Mouse (Mus musculus): Measurements from ENCODE around the gene Olfr469. TPM values are rescaled to one million over a fixed set of nuclear protein-coding genes. Genes with fewer than 3 reads are reported as not detected.
"Not testable (repeated sequence)": the region's sequence is repeated elsewhere in the genome, so short reads cannot be mapped to it uniquely, and the experiment has no call there.

Olfr469 gene
- total RNA-seq (2021), result not detected

- intact Hi-C loops (cut with DNase I), result not testable (repeated sequence)
Observed at GRCm38 (mm10) chr7:107825441-107825840, at the start of gene Olfr469. Gene Olfr469, minus strand, starts transcription at chr7:107825541.

GRCm38 (mm10) chr7:107847390-107847789, 22.0 kb upstream of the Olfr469 start, which contains the start of gene Olfr470:
Gene Olfr470, minus strand, starts transcription at chr7:107847490.
- DNase-seq, result not testable (repeated sequence)

More at GRCm38 (mm10) chr7:107825441-107825840, at the start of gene Olfr469:
- DNase-seq, result not testable (repeated sequence)

GRCm38 (mm10) chr7:107841719-107842118, 16.4 kb upstream of the Olfr469 start:
- intact Hi-C loops (cut with DNase I), result loop anchor here (1.0 kb wide), 1 partner anchor 25 kb away; no protein-coding TSS in a partner anchor
- no peak for DNase-seq

More at GRCm38 (mm10) chr7:107847390-107847789, 22.0 kb upstream of the Olfr469 start, which contains the start of gene Olfr470:
- intact Hi-C loops (cut with DNase I), result not testable (repeated sequence)

GRCm38 (mm10) chr7:107823867-107824266, 1.5 kb downstream of the Olfr469 start:
- DNase-seq; intact Hi-C loops (cut with DNase I): not testable (repeated sequence)

GRCm38 (mm10) chr7:107819442-107819841, 5.9 kb downstream of the Olfr469 start:
- intact Hi-C loops (cut with DNase I), result no loop called here
- no peak for DNase-seq

- DNase-seq, result no peak
- intact Hi-C loops (cut with DNase I), result no loop called here
Observed at GRCm38 (mm10) chr7:107811963-107812362, 13.4 kb downstream of the Olfr469 start, which contains the start of gene Olfr467. Gene Olfr467, plus strand, starts transcription at chr7:107812263.

- intact Hi-C loops (cut with DNase I), result no loop called here
- DNase-seq, result no peak
Observed at GRCm38 (mm10) chr7:107802138-107802537, 23.2 kb downstream of the Olfr469 start.

GRCm38 (mm10) chr7:107801108-107801507, 24.2 kb downstream of the Olfr469 start, which contains the start of gene Ovch2:
Gene Ovch2, minus strand, starts transcription at chr7:107801208.
- DNase-seq, result no peak
- intact Hi-C loops (cut with DNase I), result no loop called here

- DNase-seq, result no peak
- intact Hi-C loops (cut with DNase I), result no loop called here
Observed at GRCm38 (mm10) chr7:107796500-107796899, 28.8 kb downstream of the Olfr469 start.

GRCm38 (mm10) chr7:107787977-107788620, 37.2 kb downstream of the Olfr469 start:
- no peak for DNase-seq
- intact Hi-C loops (cut with DNase I), result loop anchor here (2.0 to 5.0 kb wide), 2 partner anchors 127 to 571 kb away; no protein-coding TSS in a partner anchor

GRCm38 (mm10) chr7:107779611-107780010, 45.7 kb downstream of the Olfr469 start:
- intact Hi-C loops (cut with DNase I), result loop anchor here (2.0 to 5.0 kb wide), 2 partner anchors 32 to 119 kb away; no protein-coding TSS in a partner anchor

GRCm38 (mm10) chr7:107778216-107778615, 47.1 kb downstream of the Olfr469 start:
- no peak for DNase-seq
- intact Hi-C loops (cut with DNase I), result no loop called here

More at GRCm38 (mm10) chr7:107779611-107780010, 45.7 kb downstream of the Olfr469 start:
- no peak for DNase-seq

GRCm38 (mm10) chr7:107770812-107771211, 54.5 kb downstream of the Olfr469 start:
- intact Hi-C loops (cut with DNase I), result no loop called here
- no peak for DNase-seq

Other genes with a start within 250 kb of the Olfr469 start
- gene Ppfibp2, start 230.3 kb downstream of the Olfr469 start, total RNA-seq (2021), result 10 to 100 TPM; 23.2 to 24.6 TPM
- not detected for gene 5330417H12Rik, start 200.4 kb downstream of the Olfr469 start, total RNA-seq (2021)
- gene Cyb5r2, start 67.5 kb downstream of the Olfr469 start, total RNA-seq (2021), result not detected
- not detected for gene Ovch2, start 24.3 kb downstream of the Olfr469 start, total RNA-seq (2021)
- gene Olfr467, start 13.3 kb downstream of the Olfr469 start, total RNA-seq (2021), result not detected
- not detected for gene Olfr470, start 21.9 kb upstream of the Olfr469 start, total RNA-seq (2021)
- gene Olfr472, start 72.4 kb upstream of the Olfr469 start, total RNA-seq (2021), result not detected
- gene Olfr473, start 104.9 kb upstream of the Olfr469 start, total RNA-seq (2021), result not detected
- not detected for gene Olfr474, start 129.1 kb upstream of the Olfr469 start, total RNA-seq (2021)
- gene Olfr476, start 139.3 kb upstream of the Olfr469 start, total RNA-seq (2021), result not detected
- gene Olfr477, start 161.2 kb upstream of the Olfr469 start, total RNA-seq (2021), result not detected
- gene Olfr478, start 208.4 kb upstream of the Olfr469 start, total RNA-seq (2021), result not detected
- not detected for gene Olfr479, start 225.2 kb upstream of the Olfr469 start, total RNA-seq (2021)
- gene Olfr480, start 241.8 kb upstream of the Olfr469 start, total RNA-seq (2021), result not detected